Mouse (Mus musculus) hematopoietic stem cell, adult 5-6 weeks (primary cell): ENCODE measurements around the gene Chchd6. TPM values are rescaled to one million over a fixed set of nuclear protein-coding genes. Genes with fewer than 3 reads are reported as not detected.

Experiments
- ATAC-seq, 2 experiments: fragments of 125-278 bp in 1 of 2; replicated peaks in 1 of 2; 2 replicates each; pipeline ENCODE4 v1.8.0; 2016 to 2017; ENCODE audit warnings: inconsistent platforms in 2 of 2, mild to moderate bottlenecking in 2 of 2, moderate number of reproducible peaks in 2 of 2, low read depth in 1 of 2, moderate TSS enrichment in 1 of 2; ENCODE audit not compliant: low FRiP score in 2 of 2, poor library complexity in 2 of 2, severe bottlenecking in 2 of 2, insufficient read depth in 1 of 2, low TSS enrichment in 1 of 2
- total RNA-seq: library from RNA; stranded (forward); fragments of 172-1452, 232-1000 nt; gene quantifications from 2 replicates; pipeline ENCODE4 v1.2.3, GENCODE M21; 2017

Chchd6 gene
- total RNA-seq, 1 experiment from 2014 or later, result 10.4 TPM

GRCm38 (mm10) chr6:89403257-89404225 is 191.9 kb downstream of the Chchd6 start:
- ATAC-seq, result no peak

- no peak for ATAC-seq
Measured at GRCm38 (mm10) chr6:89402406-89402805, 193.0 kb downstream of the Chchd6 start.

GRCm38 (mm10) chr6:89399564-89399963 is 195.9 kb downstream of the Chchd6 start:
- ATAC-seq, result no peak

DNA sequence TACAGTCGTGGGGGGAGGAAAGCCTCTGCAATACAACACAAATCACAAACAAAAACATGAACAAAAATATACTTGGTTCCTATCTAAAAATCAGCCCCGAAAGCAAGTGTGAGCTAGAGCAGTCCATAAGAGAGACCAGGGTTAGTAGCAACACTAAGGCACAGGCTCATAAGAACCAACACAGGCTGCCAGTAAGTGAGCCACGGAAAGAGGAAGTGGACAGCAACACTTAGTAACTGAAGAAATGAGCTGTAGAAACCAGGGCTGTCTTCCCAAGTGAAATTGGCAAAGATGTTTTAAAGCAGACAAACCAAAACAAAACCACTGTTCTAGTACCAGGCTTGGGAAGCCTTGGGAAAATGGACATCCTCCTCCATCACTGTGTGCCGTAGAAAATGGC is 197.5 kb downstream of the Chchd6 start:
- ATAC-seq, result peak; percentile 91 to 94

DNA sequence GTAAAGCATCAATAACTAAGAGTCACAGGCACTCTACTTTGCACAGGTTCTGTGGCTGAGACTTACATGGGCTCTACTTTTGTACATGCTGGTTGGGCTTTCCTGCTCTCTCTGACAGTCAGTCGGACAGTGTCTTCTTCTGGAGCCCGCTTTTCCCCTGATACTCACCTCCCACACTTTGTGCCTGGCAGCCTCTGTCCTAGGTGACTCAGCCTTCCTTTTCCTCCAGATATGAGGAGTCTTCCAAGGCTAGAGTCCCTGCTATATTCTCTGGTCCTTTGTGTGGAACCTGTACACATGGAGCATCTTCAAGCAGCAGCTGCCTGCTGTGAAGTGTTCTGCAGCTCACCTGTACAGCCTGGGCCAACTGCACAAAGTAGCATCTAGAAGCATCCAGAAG is 201.6 kb downstream of the Chchd6 start:
- ATAC-seq, result no peak

GRCm38 (mm10) chr6:89392213-89392612 is 203.2 kb downstream of the Chchd6 start:
- ATAC-seq, result no peak

DNA sequence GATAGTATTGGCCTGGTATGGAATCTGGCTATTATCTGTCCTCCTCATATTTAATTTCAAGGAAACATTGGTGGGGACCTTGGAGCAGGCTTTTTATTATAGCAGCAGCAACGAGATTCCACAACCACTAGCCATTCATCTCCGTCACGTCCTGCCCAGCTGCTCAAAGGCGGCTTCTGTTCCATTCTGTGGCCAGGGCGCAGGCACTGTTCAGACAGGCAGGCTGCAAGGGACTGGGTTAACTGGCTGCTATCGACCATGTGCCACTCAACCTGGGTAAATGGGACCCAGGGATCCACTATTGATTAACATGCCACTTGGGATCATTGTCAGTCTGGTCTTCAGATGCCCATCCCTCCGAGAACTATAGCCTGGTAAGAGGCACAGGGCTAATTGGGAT is 205.7 kb downstream of the Chchd6 start:
- no peak for ATAC-seq

DNA sequence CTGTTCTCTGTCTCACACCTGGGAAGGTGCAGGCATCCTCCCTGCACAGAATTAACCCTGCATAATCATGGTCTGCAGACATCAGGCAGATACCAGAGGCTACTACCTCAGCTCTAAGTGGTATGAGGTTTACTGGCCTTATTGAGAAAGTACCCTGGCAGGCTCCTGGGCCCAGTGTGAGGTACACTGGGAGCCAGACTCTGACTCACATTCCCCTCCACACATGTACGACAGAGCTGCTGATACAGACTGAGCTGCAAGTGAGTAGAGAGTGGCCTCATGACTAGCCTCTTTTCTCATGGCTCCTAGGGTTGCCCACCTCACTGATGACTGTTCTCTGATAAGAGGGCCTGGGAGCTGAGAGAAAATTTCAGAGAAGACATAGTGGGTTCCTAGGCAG is 208.5 kb downstream of the Chchd6 start:
- no peak for ATAC-seq

DNA sequence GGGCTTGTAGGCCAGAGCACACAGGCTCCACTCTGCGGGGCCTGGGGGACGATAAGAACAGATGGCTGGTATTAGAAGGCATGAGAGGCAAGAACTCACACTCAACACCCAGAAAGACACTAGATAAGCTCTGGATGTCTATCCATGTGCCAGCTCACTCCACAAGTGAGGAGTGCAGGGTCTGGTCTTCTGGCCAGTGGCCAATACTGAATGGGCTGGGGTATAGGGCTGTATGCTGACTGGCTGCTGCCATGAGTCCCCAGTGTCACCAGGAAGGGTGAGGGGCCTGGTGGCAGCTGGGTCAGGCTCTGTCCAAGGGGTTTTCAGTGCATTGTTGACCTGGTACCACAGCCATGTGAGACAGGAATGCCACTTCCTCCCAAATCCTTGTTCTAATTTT is 210.8 kb downstream of the Chchd6 start:
- no peak for ATAC-seq

GRCm38 (mm10) chr6:89381851-89382250 is 213.6 kb downstream of the Chchd6 start:
- ATAC-seq, result no peak

DNA sequence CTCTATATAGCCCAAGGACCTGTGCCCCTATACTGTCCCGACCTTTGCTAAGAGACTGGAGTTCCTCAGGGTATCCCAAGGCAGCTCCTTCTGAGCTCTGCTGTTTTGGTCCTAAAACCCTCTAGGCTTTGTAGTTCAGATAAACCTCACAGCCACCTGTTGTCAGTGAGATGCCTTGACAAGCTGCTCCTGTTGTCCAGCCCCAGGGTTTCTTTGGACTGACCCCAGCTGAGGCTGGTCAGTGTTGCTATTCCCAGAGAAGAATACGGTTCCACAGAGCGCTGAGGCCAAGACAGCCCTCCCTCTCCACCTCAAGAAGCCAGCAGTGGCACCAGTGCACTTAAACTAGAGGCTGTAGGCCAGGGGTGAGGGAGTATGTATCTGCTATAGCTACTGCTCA is 214.3 kb downstream of the Chchd6 start:
- no peak for ATAC-seq

DNA sequence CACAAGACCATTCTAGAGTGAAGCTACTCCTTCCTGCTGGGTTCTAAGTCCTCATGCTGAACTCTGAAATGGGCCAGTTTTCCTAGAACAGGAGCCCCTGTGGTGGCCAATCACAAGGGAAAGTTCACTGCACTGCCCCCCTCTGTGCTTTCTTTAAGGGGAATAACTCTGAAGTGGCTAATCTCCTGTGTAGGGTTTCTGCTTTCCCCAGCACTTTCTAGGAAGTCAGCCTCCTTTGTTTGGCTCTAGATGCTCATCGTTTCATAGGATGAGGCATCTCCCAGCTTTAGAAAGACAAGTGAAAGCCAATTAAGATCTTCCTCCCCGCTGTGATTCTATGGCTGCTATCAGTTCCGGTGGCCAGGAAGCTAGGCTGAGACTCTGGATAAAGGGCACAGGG is 214.7 kb downstream of the Chchd6 start:
- no peak for ATAC-seq

GRCm38 (mm10) chr6:89378264-89378663 is 217.2 kb downstream of the Chchd6 start:
- ATAC-seq, result no peak

DNA sequence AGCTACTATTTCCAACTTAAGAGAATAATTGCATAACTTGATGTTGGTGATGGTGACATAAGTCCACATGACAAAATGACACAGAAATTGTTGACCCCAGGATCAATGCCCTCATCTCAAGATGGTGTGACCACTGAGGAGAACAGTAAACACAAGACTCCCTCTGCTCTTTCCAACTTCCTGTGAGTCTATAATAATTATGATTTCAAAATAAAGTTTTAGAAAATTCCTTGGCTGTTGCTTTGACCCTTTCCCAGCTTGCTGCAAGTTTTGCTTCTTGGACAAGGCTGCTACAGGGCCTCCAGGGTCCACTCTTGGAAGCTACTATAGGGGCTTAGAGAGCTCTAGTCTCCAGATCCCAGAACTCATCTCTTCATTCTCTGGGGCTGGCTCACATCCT is 226.6 kb downstream of the Chchd6 start:
- ATAC-seq, result no peak

GRCm38 (mm10) chr6:89364342-89364741 is 231.1 kb downstream of the Chchd6 start:
- peak; percentile 40 to 52; a peak in 3 of 4 replicates for ATAC-seq

DNA sequence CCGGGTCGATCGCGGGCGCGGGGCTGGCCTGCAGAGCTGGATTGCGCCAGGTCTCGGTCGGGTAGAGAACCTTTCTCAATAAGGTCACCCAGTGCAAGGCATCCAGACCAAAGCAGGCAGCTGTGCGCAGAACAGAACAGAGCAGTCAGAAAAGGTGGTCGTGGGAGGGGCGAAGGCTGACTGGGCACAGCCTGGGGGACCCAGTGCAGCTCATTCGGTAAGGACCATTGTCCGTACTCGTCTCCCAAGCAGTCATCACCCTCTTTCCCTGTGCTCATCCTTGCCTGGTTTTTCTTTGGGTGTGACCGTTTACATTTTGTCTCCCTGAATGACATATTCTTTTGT is 232.4 kb downstream of the Chchd6 start:
- no peak for ATAC-seq

DNA sequence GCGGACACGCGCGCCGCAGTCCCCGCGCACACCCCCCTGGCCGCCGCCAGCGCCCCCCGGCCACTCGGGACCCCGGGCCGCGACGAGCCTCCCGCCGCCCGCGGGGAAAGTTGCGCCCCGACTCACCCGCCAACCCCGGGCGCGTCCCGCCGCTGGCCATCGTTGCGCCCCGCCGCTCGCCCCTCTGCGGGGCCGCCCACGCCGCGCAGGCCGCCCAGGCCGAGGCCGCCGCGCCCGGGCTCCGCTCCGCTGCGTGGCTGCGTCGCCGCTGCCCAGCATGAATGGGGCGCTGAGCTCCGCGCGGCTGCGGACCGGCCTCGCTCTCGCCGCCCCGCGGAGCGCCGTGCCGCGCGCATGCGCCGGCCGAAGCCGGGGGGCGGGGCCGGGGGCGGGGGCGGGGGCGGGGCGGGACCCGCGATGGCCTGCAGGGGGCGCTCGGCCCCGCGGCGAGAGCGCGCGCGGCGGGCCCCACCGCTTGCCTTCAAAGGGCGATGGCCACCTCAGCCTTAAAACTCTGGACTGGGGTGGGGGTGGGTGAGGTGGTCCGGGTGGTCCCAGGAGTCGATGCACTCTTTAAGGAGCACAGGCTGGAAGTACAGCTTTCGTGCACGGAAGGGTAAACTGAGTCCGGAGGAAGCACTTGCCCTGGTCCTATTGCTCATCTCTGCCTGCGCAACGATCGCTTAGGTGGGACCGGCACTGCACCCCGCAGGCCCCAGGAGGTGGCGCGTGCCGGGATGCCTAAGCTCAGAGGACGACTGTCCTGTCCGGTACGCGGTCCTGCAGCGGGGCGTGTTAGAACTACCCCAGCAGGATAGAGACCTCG is 233.0 kb downstream of the Chchd6 start, which contains the start of gene Plxna1:
Gene Plxna1, minus strand, starts transcription at position 340 of the 826 bp plus-strand sequence.
- peak in 1 of 2 experiments; percentile 23; a peak in 1 of 4 replicates for ATAC-seq
